Mouse (Mus musculus): ENCODE measurements around the gene Nav3. TPM values are rescaled to one million over a fixed set of nuclear protein-coding genes. Genes with fewer than 3 reads are reported as not detected.
A peak's percentile ranks its signal among the peaks of the same experiment; 100 is the strongest.

The Nav3 gene
- polyA plus RNA-seq, 1 experiment from 2014 or later = 1.9 TPM

DNA sequence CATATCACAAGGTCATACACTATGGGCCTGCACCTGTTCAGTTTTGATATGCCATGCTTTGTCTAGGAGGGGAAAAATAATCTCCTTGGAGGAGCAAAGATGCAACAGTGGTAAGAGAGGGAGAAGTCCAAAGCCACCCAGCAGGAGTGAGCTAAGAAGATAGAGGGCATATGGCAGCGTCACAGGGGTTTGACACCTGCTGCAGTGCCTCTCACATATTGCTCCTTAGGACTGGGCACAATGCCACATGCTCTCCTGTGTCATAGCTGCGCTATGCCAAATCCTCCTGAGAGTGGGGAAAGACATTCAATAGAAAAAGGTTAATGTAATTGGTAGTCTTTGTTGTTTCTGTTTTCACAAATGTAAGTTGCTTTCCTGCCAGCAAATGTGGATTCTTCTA, 714.3 kb downstream of the Nav3 start:
- no peak overlapping the region for H3K4me3 ChIP-seq (ENCODE audit: low read length)
- WGBS = 43% methylated on average over 2 of the region's 2 CpGs
- H3K9me3 ChIP-seq (replicated peaks; ENCODE audit: control insufficient read depth, low read length) = peaks cover 7% of the 10 kb centered on the region
- H3K4me2 ChIP-seq (ENCODE audit: low read depth, low read length) = no peak overlapping the region
- no peak for ATAC-seq (replicated peaks; ENCODE audit: extremely low read depth, insufficient read depth, low FRiP score)
- H3K36me3 ChIP-seq (ENCODE audit: control insufficient read depth, insufficient read depth) = peaks cover 2% of the 10 kb centered on the region; the same call in 1 of the 2 replicates
- no peak overlapping the region for H3K9ac ChIP-seq (ENCODE audit: low read length)
- no peaks in the 10 kb centered on the region for H3K27me3 ChIP-seq (ENCODE audit: control insufficient read depth, insufficient read depth, low read length)
- no peak overlapping the region for H3K27ac ChIP-seq (ENCODE audit: low read length)
- H3K4me1 ChIP-seq (ENCODE audit: control insufficient read depth, insufficient read depth, low read length) = 0 out of 2 replicates have a peak, but pooled peaks cover 2% of the 10 kb centered on the region

DNA sequence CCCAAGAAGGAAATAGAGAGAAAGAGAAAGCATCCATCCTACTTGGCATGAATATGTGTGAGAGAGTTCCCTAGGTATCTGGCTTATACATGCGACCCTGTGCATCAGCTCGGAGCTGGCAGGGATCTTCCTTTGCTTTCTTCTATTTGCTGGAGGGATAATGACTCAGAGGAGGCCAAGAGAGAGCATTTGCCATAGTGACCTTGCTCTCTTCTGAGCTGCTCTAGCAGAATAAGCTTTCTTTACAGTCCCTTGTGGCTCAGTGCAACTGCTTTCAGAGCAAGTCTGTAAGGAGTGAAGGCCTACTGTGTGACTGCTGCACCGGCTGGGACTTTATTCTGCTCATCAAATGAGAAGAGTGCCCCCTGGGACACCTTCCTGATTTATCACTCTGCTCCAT, 715.7 kb downstream of the Nav3 start:
- WGBS = 64% methylated on average over 3 of the region's 3 CpGs
- ATAC-seq (replicated peaks; ENCODE audit: extremely low read depth, insufficient read depth, low FRiP score) = no peak
- no peak overlapping the region for H3K9ac ChIP-seq (ENCODE audit: low read length)

DNA sequence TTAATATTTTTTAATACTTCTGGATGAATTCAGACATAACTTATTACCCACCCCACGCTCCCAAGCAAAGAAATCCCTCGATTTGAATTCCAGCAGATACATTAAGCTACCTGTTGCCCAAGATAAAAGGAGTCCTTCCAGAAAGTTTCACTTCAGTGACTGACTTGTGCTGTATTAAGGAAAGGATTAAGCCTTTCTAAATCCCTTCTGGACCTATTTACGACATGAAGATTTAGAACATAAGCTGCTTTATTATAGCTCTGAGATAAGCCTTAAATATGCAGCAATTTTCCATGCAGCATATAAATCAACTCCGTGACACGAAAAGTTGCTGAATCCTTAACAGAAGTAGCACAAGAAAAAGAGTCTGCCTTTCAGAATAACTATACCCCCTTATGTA, 732.4 kb downstream of the Nav3 start:
- Histone ChIP-seq H3K27me3 (ENCODE audit: control insufficient read depth, insufficient read depth, low read length) (no peaks in the 10 kb centered on the region), H3K9ac (ENCODE audit: low read length) (no peak overlapping the region), H3K36me3 (ENCODE audit: control insufficient read depth, insufficient read depth) (no peaks in the 10 kb centered on the region), H3K4me2 (ENCODE audit: low read depth, low read length) (no peak overlapping the region), H3K9me3 (replicated peaks; ENCODE audit: control insufficient read depth, low read length) (no peaks in the 10 kb centered on the region), H3K27ac (ENCODE audit: low read length) (no peak overlapping the region), H3K4me3 (ENCODE audit: low read length) (no peak overlapping the region), H3K4me1 (ENCODE audit: control insufficient read depth, insufficient read depth, low read length) (no peaks in the 10 kb centered on the region)
- 78% methylated on average over 5 of the region's 5 CpGs for WGBS
- no peak for ATAC-seq (replicated peaks; ENCODE audit: extremely low read depth, insufficient read depth, low FRiP score)

More for the DNA sequence above, 715.7 kb downstream of the Nav3 start:
- H3K9me3 ChIP-seq (replicated peaks; ENCODE audit: control insufficient read depth, low read length) = peaks cover 7% of the 10 kb centered on the region
- H3K36me3 ChIP-seq (ENCODE audit: control insufficient read depth, insufficient read depth) = peaks cover 2% of the 10 kb centered on the region; the same call in 1 of the 2 replicates
- H3K27me3 ChIP-seq (ENCODE audit: control insufficient read depth, insufficient read depth, low read length) = no peaks in the 10 kb centered on the region
- 0 out of 2 replicates have a peak, but pooled peaks cover 2% of the 10 kb centered on the region for H3K4me1 ChIP-seq (ENCODE audit: control insufficient read depth, insufficient read depth, low read length)
- no peak overlapping the region for H3K4me3 ChIP-seq (ENCODE audit: low read length)
- H3K4me2 ChIP-seq (ENCODE audit: low read depth, low read length) = no peak overlapping the region
- H3K27ac ChIP-seq (ENCODE audit: low read length) = no peak overlapping the region

DNA sequence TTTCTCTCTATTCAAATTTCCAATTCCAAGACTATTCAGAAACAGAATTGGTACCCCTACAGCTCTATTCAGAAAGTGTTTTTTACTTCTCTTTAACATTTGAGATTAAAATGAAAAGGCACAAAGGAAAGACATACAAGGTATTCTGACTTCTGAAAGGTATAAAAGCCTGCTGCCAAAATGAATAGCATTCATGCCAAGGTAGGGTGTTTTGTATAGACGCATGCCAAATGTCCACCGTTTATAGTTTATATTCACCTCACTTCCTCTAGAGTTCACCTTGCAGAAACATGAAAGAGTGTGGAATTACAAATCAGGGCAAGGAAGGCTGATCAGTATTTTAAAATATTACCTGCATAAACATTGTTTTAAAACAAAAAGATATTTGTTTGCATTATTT, 737.2 kb downstream of the Nav3 start:
- ATAC-seq (replicated peaks; ENCODE audit: extremely low read depth, insufficient read depth, low FRiP score) = no peak
- Histone ChIP-seq H3K4me3 (ENCODE audit: low read length) (no peak overlapping the region), H3K27me3 (ENCODE audit: control insufficient read depth, insufficient read depth, low read length) (no peaks in the 10 kb centered on the region), H3K9ac (ENCODE audit: low read length) (no peak overlapping the region), H3K36me3 (ENCODE audit: control insufficient read depth, insufficient read depth) (no peaks in the 10 kb centered on the region), H3K4me1 (ENCODE audit: control insufficient read depth, insufficient read depth, low read length) (no peaks in the 10 kb centered on the region), H3K4me2 (ENCODE audit: low read depth, low read length) (no peak overlapping the region), H3K27ac (ENCODE audit: low read length) (no peak overlapping the region), H3K9me3 (replicated peaks; ENCODE audit: control insufficient read depth, low read length) (no peaks in the 10 kb centered on the region)
- WGBS = 91% methylated on average over 2 of the region's 2 CpGs

DNA sequence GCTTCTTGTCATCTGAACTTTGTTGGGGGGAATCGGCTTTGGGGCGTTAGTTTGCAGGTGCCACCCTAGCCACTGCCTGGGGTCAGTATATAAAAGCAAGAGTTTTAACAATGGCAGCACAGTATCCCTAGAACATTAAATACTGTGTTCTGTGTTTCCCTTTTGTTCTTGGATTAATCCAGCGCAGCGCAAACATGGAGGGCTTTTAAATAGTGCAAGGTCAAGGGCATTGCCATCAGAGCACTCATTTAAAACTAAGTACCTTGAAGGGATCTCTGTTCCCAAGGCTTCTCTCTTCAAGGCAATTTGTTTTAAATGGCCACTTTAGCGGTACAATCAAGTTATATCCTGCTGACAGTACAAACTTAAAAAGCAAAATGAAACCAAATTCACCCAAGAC, 737.6 kb downstream of the Nav3 start:
- 76% methylated on average over 5 of the region's 5 CpGs for WGBS
- Histone ChIP-seq H3K9me3 (replicated peaks; ENCODE audit: control insufficient read depth, low read length) (no peaks in the 10 kb centered on the region), H3K36me3 (ENCODE audit: control insufficient read depth, insufficient read depth) (no peaks in the 10 kb centered on the region), H3K4me2 (ENCODE audit: low read depth, low read length) (no peak overlapping the region), H3K4me1 (ENCODE audit: control insufficient read depth, insufficient read depth, low read length) (no peaks in the 10 kb centered on the region), H3K27me3 (ENCODE audit: control insufficient read depth, insufficient read depth, low read length) (no peaks in the 10 kb centered on the region), H3K27ac (ENCODE audit: low read length) (no peak overlapping the region), H3K4me3 (ENCODE audit: low read length) (no peak overlapping the region), H3K9ac (ENCODE audit: low read length) (no peak overlapping the region)
- ATAC-seq (replicated peaks; ENCODE audit: extremely low read depth, insufficient read depth, low FRiP score) = no peak

DNA sequence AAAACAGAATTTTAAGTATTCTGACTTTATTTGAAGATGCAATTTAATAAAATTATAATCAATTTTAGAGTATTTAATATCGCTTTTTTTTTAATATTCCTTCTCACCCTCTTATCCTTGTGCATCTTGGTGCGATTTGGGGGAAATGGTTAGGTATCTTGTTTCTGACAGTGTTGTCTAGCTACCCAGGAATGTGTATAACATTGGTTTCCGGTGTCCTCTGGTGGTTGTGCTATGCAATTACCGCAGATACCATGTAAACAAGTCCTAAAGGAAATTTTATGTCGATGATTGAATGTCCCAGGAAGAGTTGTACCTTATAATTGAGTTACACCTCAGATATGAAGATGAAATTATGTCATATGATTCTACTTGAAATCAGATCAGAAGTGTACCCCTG, 743.0 kb downstream of the Nav3 start:
- no peak overlapping the region for H3K4me2 ChIP-seq (ENCODE audit: low read depth, low read length)
- H3K4me1 ChIP-seq (ENCODE audit: control insufficient read depth, insufficient read depth, low read length) = no peaks in the 10 kb centered on the region
- no peaks in the 10 kb centered on the region for H3K36me3 ChIP-seq (ENCODE audit: control insufficient read depth, insufficient read depth)
- WGBS = 43% methylated on average over 5 of the region's 5 CpGs
- no peak overlapping the region for H3K9ac ChIP-seq (ENCODE audit: low read length)
- no peak overlapping the region for H3K4me3 ChIP-seq (ENCODE audit: low read length)
- H3K9me3 ChIP-seq (replicated peaks; ENCODE audit: control insufficient read depth, low read length) = no peaks in the 10 kb centered on the region
- H3K27ac ChIP-seq (ENCODE audit: low read length) = no peak overlapping the region
- no peak for ATAC-seq (replicated peaks; ENCODE audit: extremely low read depth, insufficient read depth, low FRiP score)
- H3K27me3 ChIP-seq (ENCODE audit: control insufficient read depth, insufficient read depth, low read length) = no peaks in the 10 kb centered on the region

DNA sequence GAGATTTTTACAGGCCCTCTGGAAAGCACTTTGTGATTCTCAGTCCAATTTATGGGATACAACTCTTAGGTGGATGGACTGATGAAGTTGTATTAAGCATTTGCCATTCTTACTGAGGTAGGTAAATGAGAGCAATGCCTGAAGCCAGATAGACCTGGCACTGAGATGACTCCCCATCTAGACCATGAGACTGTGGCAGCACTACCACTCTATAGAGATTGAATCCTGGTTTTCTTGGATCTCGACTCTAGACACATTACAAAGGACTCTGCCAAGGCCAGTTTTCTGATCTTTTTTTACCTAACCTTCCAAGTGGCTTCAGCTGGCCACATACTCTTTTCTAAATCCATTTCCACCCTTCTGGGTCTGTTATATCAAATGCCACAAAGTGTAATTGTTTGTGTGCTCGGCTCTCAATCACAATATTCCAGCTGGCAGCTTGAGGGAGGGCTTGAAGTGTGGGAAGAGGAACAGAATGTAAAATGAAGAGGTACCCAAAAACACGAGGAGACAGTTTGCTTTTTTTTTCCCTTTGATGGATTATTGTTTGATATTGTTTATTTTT, 756.2 kb downstream of the Nav3 start:
- H3K36me3 ChIP-seq (ENCODE audit: control insufficient read depth, insufficient read depth) = no peaks in the 10 kb centered on the region
- no peak overlapping the region for H3K4me2 ChIP-seq (ENCODE audit: low read depth, low read length)
- no peak overlapping the region for H3K9ac ChIP-seq (ENCODE audit: low read length)
- no peak overlapping the region for H3K4me3 ChIP-seq (ENCODE audit: low read length)
- no peaks in the 10 kb centered on the region for H3K4me1 ChIP-seq (ENCODE audit: control insufficient read depth, insufficient read depth, low read length)
- H3K9me3 ChIP-seq (replicated peaks; ENCODE audit: control insufficient read depth, low read length) = no peaks in the 10 kb centered on the region
- no peaks in the 10 kb centered on the region for H3K27me3 ChIP-seq (ENCODE audit: control insufficient read depth, insufficient read depth, low read length)
- H3K27ac ChIP-seq (ENCODE audit: low read length) = no peak overlapping the region
- WGBS = 54% methylated on average over 3 of the region's 3 CpGs
- no peak for ATAC-seq (replicated peaks; ENCODE audit: extremely low read depth, insufficient read depth, low FRiP score)

DNA sequence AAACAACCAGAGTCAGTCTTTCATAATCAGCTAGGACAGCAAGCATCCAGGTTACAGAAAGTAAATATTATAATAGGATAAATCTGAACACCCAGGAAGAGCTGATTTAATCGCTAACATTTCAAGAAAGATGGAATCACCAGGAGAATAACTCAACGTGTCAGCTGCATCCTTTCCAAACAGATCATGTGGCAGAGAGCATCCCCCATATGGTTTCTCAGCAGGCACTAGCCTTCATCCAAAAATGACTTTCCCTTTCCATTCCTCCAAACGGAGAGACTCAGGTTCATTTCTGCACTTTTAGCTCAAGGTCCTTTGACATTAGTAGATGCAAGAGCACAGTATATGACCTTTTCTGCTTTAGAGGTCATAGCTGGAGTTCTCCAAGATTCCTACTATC, 765.4 kb downstream of the Nav3 start:
- Histone ChIP-seq H3K36me3 (ENCODE audit: control insufficient read depth, insufficient read depth) (no peaks in the 10 kb centered on the region), H3K4me2 (ENCODE audit: low read depth, low read length) (no peak overlapping the region), H3K27me3 (ENCODE audit: control insufficient read depth, insufficient read depth, low read length) (no peaks in the 10 kb centered on the region), H3K4me3 (ENCODE audit: low read length) (no peak overlapping the region), H3K27ac (ENCODE audit: low read length) (no peak overlapping the region), H3K4me1 (ENCODE audit: control insufficient read depth, insufficient read depth, low read length) (no peaks in the 10 kb centered on the region), H3K9me3 (replicated peaks; ENCODE audit: control insufficient read depth, low read length) (no peaks in the 10 kb centered on the region), H3K9ac (ENCODE audit: low read length) (no peak overlapping the region)
- WGBS = 75% methylated on average over 3 of the region's 3 CpGs
- ATAC-seq (replicated peaks; ENCODE audit: extremely low read depth, insufficient read depth, low FRiP score) = no peak

DNA sequence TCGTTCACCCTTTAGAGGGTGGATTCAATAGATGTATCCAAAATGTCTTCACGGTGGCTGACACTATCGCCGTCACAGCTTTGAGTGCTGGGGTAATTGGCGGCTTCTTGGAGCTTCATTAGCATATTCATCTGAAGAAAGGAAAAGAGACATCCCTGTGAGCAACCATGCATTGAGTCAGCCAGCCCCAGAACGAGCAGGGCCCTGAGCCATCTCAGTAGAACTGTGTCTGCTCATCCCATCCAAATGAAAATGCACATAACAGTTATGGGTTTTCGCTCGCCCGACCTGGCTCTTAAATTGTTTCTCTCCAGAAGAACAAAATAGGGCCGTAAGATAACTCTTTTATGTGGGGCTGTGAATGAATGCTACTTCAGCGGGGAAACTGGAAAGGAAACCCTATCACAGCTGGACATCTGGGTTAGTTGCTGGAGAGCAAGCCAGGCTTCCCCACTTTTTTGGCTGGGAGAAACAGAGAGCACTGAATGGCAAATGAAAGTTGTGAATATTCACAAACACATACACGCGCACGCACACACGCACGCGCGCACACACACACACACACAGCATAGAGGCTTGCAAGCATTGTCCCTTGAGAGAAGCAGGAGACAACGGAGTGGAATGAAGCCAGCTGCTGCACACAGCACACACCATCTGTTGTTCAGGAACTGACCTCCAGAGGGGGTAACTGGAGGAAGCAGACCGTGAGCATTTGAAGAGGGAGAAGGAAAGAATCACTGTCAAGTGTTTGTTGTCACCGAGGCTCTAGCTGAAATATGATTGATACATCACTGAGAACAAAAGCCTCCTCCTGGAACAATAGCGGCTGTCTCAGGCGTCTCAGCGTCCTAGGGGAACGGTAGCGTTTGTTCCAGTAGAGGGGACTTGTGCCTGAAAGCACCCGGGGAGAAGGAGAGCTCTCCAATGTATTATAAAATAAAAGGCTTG, 771.6 kb downstream of the Nav3 start:
- H3K9me3 ChIP-seq (replicated peaks; ENCODE audit: control insufficient read depth, low read length) = no peaks in the 10 kb centered on the region
- no peak overlapping the region for H3K27ac ChIP-seq (ENCODE audit: low read length)
- no peaks in the 10 kb centered on the region for H3K4me1 ChIP-seq (ENCODE audit: control insufficient read depth, insufficient read depth, low read length)
- H3K36me3 ChIP-seq (ENCODE audit: control insufficient read depth, insufficient read depth) = no peaks in the 10 kb centered on the region
- peak overlapping the region; percentile 33 for H3K4me3 ChIP-seq (ENCODE audit: low read length)
- H3K27me3 ChIP-seq (ENCODE audit: control insufficient read depth, insufficient read depth, low read length) = no peaks in the 10 kb centered on the region
- ATAC-seq (replicated peaks; ENCODE audit: extremely low read depth, insufficient read depth, low FRiP score) = peak; percentile 63; the same call in 1 of the 2 replicates
- 44% methylated on average over 27 of the region's 27 CpGs for WGBS
- no peak overlapping the region for H3K9ac ChIP-seq (ENCODE audit: low read length)
- H3K4me2 ChIP-seq (ENCODE audit: low read depth, low read length) = peak overlapping the region; percentile 63
